Mouse (Mus musculus): Measurements from ENCODE around the gene E2f1. TPM values are rescaled to one million over a fixed set of nuclear protein-coding genes. Genes with fewer than 3 reads are reported as not detected.

The E2f1 gene
- total and polyA plus RNA-seq, 3 experiments = 7.4 to 14.9 (median 8.7) TPM

DNA sequence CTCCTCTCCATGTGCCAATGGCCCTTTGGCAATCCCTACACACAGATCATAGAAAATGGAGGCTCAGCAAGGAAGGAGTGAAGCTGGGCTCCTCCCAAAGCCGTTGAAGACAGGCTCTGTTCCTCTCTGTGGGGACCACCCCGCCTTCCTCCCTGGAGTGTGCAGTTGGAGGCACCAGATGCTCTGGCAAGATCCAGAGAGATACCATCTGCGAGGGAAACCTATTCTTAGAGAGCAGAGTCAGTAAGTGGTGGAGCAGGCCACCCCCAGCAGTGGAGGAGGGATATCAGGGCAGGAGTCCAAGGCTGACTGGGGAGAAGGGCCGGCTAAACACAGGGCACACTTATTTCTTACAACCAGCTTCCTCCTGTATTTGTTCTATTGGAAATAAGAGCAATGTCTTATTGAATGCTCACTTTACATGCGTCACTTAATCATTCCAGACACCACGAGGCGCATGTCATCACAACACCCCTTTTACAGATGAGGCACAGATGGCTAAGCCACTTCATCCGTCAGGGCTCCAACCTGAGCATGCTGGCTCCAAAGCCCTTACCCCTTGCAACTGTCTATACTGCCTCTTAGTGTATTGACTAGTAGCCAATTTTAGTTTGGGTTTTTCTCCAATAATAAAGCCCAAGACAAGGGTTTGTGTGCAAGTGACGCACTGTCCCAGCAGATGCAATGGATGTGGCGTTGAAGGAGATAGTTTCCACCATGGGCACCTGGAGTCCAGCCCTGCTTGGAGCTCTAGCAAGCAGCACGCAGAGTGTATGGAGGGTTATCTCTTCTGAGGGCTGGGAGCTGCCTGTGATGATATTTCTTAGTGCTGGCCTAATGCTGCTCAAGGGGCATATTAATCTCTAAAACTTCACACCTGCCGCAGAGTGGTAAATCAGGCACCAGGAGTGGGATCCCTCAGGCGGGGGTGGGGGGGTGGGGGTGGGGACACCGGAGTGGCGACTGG lies 14.5 kb upstream of the E2f1 start:
- no peak for DNase-seq

DNA sequence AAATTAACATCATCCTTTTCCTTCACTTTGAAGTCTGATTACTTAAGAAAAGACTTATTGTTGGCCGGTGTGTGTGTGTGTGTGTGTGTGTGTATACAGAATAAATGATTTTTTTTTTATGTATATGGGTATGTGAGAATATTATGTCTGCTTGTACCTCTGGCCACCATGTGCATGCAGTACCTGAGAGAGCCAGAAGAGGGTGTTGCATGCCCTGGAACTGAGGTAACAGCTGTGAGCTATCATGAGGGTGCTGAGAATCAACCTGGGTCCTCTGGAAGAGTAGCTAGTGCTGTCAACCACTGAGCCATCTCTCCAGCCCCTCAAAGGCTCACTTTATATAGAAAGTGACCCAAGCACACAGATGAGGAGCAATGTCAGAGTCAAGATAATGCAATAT lies 11.7 kb upstream of the E2f1 start:
- no peak for DNase-seq

GRCm38 (mm10) chr2:154580586-154580985 lies 10.9 kb upstream of the E2f1 start:
- no peak for DNase-seq

DNA sequence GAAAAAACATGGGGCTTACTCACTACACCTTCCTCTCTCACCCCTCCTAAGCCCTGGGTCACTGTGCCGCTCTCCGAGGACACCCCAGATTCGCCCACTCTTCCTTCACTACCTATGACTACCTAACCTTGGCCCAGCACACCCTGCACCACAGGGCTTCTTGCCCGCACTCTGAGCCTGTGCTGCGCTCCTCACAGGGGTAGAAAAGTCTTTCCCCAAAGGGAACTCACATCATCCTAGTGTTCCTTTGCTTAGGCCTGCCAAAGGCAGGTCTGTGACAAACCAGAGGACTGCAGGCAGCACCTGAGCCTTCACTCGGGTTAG lies 8.0 kb upstream of the E2f1 start:
- DNase-seq = no peak

DNA sequence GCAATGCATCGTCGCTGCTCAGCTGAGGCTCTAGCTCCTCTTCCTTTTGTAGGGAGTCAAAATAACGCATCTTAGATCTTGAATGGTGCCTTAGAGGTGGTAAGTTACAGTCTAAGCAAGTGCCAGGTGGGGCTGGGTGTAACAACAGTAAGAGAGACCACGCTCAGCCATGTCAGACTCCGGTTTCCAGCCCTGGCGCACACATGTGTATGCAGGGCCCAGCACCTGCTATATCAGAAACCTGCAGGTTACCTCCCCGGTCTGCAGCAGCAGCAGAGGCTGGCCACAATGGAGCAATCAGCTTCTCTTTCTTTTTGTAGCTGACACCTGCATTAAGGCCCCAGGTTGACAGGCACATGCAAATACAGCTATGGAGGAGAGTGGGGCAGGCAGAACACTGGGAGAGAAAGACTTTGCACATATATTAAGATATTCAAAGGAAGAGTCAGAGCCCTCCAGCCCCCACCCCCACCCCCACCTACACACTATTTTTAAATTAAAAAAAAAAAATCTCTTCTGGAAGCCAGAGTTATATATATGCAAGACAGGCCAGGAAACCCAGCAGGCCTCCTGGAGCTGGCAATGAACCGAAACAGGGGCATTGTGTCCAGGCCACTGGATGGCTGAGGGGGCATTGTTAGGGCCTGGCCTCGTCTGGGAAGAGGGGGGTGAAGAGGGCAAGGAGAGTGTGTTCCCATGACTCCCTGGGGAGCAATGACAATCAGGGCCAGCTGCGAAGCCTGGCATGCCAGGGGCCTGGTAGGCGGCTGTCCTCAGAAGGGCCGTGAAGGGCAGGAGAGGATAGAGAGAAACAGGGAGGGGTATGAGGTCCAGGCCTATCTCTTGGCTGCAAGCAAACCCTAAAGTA lies 7.4 kb upstream of the E2f1 start:
- DNase-seq = no peak

DNA sequence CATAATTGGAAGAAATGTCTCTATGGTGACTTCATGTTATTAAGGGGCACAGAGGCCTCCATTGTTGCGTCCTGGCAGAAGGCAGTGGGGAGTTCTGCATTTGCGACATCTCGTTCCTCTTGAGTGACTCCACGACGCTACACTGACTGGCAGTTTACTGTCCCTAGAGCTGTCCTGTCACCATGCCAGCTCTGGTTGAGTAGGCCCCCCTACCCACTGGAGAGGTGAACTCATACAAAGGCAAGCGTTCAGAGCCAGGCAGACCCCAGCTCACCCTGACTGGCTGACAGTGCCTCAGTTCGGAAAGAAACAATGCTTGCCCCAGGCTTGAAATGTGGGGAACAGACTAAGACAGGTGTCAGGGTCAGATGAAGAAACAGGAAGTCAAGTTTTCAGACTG lies 4.6 kb upstream of the E2f1 start:
- no peak for DNase-seq

GRCm38 (mm10) chr2:154572996-154573395 lies 3.3 kb upstream of the E2f1 start:
- DNase-seq = no peak

DNA sequence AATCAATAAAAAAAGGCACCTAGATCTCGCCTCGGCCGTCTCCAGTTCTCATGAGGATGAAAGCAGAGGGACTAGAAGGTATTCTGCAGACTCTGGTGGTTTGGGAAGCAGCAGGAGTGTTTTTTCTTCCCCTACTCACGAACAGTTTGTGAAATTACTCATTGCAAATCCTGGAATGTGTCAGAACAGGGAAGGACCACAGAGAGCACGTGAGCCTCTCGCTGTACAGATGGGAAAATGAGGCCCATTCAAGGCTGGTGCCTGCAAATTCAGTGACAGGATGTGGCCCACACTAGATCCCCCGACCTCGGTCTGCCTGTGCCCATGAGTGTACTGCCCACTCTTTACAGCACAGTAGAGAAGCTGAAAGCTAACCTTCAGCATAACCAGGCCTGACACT lies 2.3 kb upstream of the E2f1 start:
- no peak for DNase-seq

DNA sequence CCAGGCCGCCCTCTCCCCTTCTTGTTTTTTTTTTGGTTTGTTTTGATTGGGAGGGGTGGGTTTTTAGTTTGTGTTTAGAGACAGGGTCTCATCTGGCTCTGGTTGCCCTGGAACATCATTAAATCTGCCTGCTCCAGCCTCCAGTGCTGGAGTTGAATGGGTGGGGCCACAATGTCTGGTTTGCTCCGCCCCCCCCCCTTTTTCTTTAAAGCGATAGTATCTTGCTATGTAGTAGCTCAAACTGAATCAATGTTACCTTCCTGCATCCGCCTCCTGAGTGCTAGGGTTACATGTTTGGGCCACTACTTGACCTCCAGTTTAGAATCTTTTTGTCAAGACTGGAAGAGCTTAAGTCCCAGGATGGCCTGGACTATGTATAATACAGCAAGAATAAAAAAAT lies 1.6 kb upstream of the E2f1 start:
- no peak for DNase-seq

GRCm38 (mm10) chr2:154570666-154571065 lies 974 bp upstream of the E2f1 start:
- no peak for DNase-seq

GRCm38 (mm10) chr2:154569071-154569748 lies 482 bp downstream of the E2f1 start:
- DNase-seq = peak; percentile 86

DNA sequence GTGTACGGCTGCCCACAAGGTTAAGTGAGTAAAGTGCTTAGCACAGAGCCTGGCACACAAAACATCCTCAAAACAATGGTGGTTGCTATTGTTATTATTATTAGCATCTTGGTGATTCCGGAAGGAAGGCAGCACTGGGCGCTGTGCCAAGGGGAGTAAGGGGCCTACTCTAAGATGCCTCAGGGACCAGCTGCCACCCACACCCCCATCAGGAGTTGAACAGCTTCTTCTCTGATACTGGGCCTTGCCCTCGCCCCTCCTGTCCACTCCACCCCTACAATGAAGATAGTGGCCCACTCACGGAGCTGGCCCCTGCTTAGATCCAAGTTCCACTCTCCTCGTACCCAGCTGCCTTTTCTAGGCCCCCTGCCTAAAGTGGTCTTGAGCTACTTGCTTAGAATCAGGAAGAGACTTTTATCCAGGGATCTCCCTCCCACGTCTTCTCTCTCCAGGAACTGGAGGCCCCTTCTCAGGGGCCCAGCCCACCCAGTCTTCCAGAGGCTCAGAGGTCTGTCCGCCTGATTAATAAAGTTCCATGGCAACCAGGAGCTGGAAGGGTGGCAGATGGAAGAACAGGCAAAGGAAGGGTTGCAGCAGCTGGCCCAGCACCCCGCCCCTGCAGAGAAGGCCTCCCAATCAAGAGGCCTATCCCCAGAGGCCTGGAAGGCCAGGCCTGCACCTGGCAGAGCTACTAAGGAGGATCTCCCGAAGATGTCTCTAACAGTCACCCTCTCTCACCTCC lies 1.2 kb downstream of the E2f1 start:
- DNase-seq = peak; percentile 26

GRCm38 (mm10) chr2:154567766-154568165 lies 1.9 kb downstream of the E2f1 start:
- no peak for DNase-seq

- no peak for DNase-seq
These were observed 3.1 kb downstream of the E2f1 start for GRCm38 (mm10) chr2:154566641-154567040.

DNA sequence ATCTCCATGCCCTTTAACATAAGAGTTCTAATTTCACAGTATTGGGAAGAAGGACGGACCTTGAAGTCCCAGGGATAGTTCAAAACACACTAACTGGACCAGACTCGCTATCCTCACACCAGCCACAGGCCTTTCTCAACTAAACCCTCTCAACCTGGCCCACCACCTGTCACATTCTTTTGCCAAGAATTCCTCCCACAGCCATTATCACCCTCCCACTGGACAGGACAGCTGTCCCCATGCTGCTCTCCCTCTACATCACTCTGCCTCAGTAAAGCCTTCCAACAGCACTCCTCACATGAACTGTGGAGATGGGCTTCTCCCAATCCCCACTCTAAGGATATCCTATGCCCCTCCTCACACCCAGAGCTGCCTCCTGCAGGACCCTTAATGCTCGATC lies 4.1 kb downstream of the E2f1 start:
- no peak for DNase-seq

DNA sequence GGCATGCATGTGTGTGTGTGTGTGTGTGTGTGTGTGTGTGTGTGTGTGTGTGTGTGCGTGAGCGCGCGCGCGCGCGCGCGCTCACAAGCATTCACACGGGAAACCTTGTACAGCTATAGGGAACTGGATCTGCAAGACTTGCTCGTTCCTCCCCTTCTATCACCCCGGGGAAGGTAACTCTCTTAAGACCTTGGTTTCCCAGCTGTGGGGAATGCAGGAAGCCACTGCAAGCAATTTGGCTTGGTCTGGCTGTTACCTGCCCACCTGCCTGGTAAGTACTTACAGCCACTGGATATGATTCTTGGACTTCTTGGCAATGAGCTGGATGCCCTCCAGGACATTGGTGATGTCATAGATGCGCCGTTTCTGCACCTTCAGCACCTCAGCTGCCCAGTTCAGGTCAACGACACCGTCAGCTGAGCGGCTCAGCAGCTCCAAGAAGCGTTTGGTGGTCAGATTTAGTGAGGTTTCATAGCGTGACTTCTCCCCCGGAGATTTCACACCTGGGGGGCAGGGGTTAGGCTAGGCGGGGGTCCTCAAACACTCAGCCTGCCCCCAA lies 6.0 kb downstream of the E2f1 start:
- no peak for DNase-seq

- DNase-seq = peak; percentile 78
These were observed 11.2 kb downstream of the E2f1 start, which contains the start of gene Necab3 for GRCm38 (mm10) chr2:154558264-154559039. Gene Necab3, minus strand, starts transcription at chr2:154558890.

DNA sequence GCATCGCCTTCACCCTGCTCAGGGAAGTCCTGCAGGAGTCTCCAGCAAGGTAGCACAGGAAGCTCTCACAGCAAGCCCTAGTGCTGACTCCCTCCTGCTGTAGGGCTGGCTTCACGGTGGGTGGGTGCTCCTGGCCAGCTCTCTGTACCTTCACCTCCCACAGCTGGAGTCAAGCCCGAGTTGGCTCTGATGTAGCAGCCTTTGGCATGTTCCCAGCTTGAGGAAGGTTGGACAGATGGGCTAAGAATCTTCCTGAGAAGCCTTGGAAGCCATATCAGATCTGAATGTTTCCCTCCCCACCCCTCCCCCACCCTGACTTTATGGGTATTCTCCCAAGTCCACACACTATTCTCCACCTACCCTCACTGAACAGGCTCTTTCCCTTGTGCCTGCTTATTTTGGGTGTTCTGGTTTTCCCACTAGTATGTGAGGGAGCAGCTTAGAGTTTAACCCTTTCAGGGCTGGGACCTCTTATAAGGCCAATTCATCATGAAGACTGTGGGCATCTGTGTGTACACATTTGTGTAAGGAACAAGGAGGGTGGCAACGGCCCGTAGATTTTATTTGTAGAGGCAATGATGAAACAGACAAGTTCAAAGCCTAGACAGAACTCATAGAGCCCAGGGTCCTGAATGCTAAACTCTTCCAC lies 12.4 kb downstream of the E2f1 start:
- no peak for DNase-seq

DNA sequence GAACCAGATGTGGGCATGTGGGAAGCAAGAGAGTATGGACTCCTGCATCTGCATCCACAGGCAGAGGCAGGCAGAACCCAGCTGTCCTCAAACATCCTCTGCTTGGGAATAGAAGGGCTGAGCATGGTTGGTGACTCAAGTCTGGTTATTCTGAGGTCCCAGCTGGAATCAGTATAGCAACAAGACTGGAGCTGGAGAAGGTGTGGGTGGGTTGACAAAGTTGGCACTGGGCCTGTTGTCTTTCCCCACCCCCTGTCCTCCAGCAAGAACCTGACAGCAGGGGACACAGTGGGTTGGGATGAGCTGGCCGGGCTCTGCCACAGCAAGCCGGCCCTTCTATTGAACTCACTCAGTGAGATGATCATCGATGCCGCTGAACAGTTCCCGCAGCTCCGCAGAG lies 14.5 kb downstream of the E2f1 start:
- no peak for DNase-seq

DNA sequence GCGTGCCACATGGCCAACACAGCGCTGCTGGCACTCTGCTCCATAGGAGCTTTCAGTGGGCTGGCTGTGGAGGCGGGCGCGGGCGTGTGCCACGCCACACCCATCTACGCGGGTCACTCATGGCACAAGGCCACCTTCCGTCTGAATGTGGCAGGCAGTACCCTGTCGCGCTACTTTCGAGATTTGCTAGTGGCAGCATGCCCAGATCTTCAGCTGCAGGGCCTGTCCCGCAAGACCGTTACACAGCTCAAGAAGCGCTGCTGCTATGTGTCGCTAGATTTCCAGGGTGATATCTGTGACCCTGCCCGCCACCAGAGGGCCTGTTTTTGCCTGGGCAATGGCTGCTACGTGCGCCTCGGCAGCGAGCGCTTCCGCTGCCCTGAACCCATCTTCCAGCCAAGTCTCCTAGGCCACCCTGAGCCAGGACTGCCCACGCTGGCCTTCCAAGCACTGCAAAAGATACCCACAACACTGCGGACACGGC lies 17.2 kb downstream of the E2f1 start:
- peak; percentile 87 for DNase-seq

Measured in adrenal gland, adult 2 months (tissue).